27 mouse cellular contexts compared by ENCODE assay signal in genomic region chr19:7062916-7063315, GRCm38 (mm10). TPM values are rescaled to one million over a fixed set of nuclear protein-coding genes. Genes with fewer than 3 reads are reported as not detected.
"Had no signal": no experiment of that assay in that cellular context is flagged by ENCODE, and none has a peak within 500 bp of the region (broad histone marks: within the 10 kb centered on the region; RNA-seq: fewer than 3 reads in every experiment).

No protein-coding gene starts in this region.

- H3K4me3 ChIP-seq: heart, adult 2 months; heart, embryonic 10.5 days; heart, embryonic 12.5 days; hindbrain, embryonic 10.5 days; hindbrain, embryonic 12.5 days; kidney, embryonic 15.5 days; limb, embryonic 13.5 days; limb, embryonic 15.5 days; liver, embryonic 12.5 days had no signal

- H3K9ac ChIP-seq: heart, embryonic 12.5 days; hindbrain, embryonic 12.5 days; hindbrain, embryonic 14.5 days; kidney, embryonic 15.5 days; limb, embryonic 13.5 days; limb, embryonic 15.5 days; liver, embryonic 12.5 days; liver, embryonic 14.5 days had no signal

- ATAC-seq: hindbrain, embryonic 16.5 days; inflammation-experienced regulatory T-cells, adult 6 months; intestine, embryonic 16.5 days; liver, embryonic 12.5 days had no signal

- DNase-seq: heart, adult 2 months; heart, postnatal 10 days; heart, postnatal 4 days; kidney, adult 11 months; kidney, adult 2 months; kidney, adult 9 months; kidney, postnatal 14 days; kidney, postnatal 36 days; layer of hippocampus, adult 9-11 months; layer of hippocampus, postnatal 36 days; left cerebral cortex, postnatal 4 days; lung, adult 18-20 months had no signal

- H3K4me2 ChIP-seq: heart, embryonic 12.5 days; hindbrain, embryonic 12.5 days; hindbrain, embryonic 14.5 days; kidney, embryonic 15.5 days; limb, embryonic 13.5 days; limb, embryonic 15.5 days; liver, embryonic 12.5 days had no signal

- H3K27ac ChIP-seq: heart, adult 2 months; heart, embryonic 10.5 days; hindbrain, embryonic 10.5 days; hindbrain, embryonic 12.5 days; hindbrain, embryonic 14.5 days; kidney, embryonic 15.5 days; kidney, postnatal 0 days; limb, embryonic 13.5 days; limb, embryonic 15.5 days; liver, embryonic 12.5 days; liver, embryonic 14.5 days had no signal

- H3K9me3 ChIP-seq: heart, embryonic 10.5 days; heart, embryonic 12.5 days; hindbrain, embryonic 10.5 days; hindbrain, embryonic 12.5 days; kidney, embryonic 15.5 days; limb, embryonic 13.5 days; limb, embryonic 15.5 days; liver, embryonic 12.5 days had no signal

- H3K36me3 ChIP-seq: heart, embryonic 10.5 days; heart, embryonic 12.5 days; hindbrain, embryonic 10.5 days; hindbrain, embryonic 12.5 days; kidney, embryonic 15.5 days; limb, embryonic 13.5 days; limb, embryonic 15.5 days; liver, embryonic 12.5 days had no signal

RNA-seq across cellular contexts. Expression of gene Flrt1, which starts 42.6 kb away (rescaled TPM):
- total RNA-seq: granulocyte monocyte progenitor cell, adult 5-6 weeks had no signal
